Mouse (Mus musculus) lung, adult 10 weeks (tissue): ENCODE measurements around the gene Gnai2. TPM values are rescaled to one million over a fixed set of nuclear protein-coding genes. Genes with fewer than 3 reads are reported as not detected.

Source experiments
- polyA plus RNA-seq: library from polyadenylated mRNA; stranded (reverse); fragments of 350-450 nt; fragmentation: Illumina TruSeq; extraction: RNeasy Lipid Tissue Mini Kit (QIAGEN cat#74804); gene quantifications from one replicate; pipeline ENCODE4 v1.2.3, GENCODE M21; 2014; ENCODE audit warnings: low read depth, low replicate concordance; ENCODE audit not compliant: insufficient read depth

Gnai2 gene
- 294 TPM for polyA plus RNA-seq

DNA sequence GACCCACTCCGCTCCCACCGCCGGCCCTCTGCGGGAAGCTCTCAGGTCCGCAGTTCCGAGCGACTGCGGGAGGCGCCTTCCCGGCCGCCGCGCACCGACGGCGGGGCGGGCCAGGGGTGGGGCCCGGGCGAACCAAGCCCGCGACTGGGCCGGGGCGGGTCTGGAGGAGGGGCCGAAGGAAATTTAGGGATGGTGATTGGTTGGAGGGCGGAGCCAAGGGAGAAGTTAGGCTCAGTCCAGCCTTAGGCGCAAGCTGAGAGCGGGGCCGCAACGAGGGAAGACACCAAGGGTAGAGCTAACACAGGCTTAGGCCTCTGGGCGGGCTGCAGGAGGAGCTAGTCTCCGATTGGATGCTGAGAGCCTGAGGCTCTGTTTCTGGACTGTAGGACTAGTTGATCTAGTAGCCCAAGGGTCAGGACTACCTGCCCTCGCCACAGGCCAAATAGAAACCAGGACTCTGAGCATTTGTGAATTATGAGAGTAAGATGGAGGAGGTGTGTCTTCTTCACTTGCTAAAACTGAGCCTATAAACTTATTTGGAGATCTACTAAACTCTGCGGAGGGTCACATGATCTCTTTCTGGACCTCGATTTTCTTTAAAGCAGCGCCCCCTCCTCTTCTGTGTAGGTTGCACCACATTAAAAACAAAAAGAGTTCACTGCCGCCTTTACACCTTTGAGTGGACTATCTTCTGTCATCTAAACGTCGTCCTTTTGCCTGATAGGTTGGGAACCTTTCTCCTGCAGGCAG is at the start of gene Gnai2:
Gnai2 (minus strand) TSS at position 89 of the 750 bp plus-strand sequence.

DNA sequence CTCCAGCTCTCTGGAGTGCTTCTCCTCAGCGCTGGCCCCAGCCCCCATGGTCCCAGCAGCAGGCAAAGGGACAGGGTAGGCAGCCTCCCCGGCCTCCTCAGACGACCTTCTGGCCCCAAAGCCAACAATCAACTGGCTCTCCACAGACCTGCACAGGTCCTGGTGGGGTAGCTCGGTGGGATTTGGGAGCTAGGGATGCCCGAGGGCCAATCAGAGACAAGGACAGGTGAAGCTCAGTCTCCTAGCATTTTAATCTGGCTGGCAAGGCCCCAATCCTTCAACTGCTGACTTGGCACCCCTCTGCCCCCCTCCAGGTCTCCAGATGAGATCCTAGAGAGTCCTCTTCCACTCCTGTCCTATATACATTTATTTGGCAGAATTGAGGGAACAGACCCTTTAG is 44.3 kb upstream of the Gnai2 start, which contains the start of gene Gnat1:
Gnat1 (minus strand) TSS at position 212 of the 400 bp plus-strand sequence.

DNA sequence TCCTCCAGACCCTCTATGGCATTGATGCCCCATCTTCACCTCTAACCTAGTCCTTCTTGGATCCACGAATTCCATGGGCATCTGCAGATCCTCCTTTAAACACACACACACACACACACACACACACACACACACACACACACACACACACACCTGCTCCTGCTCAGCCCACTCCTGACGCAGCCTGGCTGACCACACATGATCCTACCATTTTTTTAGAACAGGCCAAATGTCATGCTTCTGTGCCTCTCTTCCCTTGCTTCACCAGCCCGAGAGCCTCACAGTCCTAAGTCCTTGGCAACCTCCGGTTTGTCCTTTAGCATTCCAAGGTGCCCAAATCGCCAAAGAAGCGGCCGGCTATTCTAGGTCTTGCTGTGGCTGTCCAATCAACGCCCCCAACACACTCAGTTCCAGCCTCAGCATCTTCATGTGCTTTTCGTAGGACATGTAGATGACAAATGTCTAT is 34.3 kb upstream of the Gnai2 start, which contains the start of gene Slc38a3:
Slc38a3 (minus strand) TSS at position 51 of the 466 bp plus-strand sequence.

DNA sequence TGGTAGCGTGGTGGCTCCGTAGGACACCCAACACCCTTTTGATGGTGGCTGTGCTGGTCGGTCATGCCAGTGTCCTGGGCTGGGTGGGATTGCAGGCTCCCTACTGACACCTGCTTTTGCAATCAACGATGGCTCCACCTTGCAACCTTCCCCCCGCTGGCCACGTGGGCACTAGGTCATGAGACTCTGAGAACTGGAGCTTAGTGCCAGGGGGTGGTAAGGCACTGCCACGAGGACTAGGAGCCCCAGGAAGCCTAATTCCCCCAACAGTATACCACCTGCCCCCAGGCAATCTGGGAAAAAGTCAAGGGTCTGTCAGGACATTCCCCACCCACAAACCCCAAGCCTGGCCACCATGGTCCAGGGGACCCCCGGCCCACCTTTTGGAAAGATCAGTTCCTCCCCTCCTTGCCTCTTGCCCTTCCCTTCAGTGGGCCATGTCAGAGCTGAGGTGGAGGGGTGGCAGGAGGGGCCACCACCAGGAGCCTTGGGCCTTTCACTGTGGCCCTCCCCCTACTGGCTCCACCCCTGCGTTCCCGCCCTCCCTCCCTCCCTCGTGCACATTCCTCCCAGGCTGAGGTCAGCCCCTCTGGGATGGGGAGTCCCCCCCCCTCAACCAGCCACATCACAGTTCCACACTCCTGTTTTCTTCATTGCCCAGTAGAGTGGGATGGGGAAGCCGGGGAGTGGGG is 26.3 kb downstream of the Gnai2 start, which contains the start of gene Sema3b:
Sema3b (minus strand) TSS at position 489 of the 692 bp plus-strand sequence.

DNA sequence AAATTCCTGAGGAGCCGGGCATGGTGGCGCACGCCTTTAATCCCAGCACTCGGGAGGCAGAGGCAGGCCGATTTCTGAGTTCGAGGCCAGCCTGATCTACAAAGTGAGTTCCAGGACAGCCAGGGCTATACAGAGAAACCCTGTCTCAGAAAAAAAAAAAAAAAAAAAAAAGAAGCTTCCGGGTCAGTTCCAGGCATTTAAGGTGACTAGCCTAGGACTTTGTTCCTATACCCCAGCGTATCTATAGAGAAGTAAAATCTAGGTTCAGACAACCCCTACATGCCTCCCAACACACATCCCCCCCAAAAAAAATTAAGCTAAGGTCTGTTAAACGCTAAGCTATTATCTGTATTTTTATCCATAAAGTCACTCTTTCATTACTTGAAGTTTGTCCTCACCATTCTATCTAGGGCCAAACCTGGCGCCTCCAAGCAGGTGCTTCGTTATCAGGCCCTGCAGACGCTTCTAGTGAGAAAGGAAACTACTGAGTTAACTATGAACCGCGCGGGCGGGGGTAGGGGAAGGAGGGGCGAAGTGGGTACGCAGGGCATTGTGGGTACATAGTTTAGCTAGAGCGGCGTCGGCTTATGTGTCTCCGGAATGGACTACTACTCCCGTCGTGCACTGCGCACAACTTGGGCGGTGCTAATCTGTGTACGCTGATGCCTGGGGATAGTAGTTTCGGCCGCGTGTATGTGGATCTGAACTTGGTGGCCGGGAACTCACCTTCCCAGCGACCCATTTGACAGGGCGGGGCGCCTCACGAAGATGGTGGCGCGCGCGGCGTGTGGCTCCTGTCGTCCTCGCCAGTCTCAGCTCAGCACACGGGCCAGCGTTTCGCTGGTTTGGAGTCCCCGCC is 48.0 kb downstream of the Gnai2 start, which contains the start of gene Ifrd2:
Ifrd2 (plus strand) TSS at position 669 of the 859 bp plus-strand sequence.

DNA sequence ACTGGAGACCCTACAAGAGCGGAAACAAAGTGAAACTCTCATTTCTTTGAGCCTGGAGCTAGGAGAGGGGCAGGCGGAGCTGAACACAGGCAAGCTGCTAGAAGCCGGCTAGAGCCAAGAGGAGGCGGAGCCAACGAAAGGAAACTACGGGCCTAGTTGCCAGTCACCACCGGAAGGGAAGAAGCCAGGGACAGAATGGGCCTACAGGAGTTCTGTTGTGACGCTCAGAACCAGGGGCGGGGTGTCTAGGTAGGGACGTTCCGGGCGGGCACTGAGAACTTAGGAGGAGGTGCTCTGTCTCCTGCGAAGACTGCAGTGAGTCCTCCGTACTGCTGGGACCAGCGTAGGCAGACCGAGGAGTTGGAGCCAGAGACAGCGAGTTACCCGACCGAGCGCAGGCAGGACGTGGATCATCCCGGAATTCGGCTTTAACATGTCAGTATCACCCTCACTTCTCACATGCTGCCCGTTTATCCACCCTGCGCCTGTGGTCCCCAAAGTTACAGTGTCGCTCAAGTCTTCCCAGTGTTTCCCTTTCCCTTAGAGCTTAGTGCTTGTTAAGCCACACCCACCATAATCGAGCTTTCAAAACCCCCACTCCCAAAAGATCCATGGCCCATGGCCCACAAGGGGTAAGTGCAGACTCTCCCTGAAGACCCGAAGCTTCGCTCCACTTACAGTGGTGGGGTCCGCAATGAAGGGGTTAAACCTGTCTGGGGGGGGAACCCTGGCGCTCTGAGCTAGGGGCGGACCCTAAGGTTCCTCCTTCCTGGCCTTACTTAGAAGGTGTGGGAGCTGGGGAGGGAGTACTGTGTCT is 54.5 kb downstream of the Gnai2 start, which contains the start of gene Hyal3:
Hyal3 (plus strand) TSS at position 318 of the 817 bp plus-strand sequence.

DNA sequence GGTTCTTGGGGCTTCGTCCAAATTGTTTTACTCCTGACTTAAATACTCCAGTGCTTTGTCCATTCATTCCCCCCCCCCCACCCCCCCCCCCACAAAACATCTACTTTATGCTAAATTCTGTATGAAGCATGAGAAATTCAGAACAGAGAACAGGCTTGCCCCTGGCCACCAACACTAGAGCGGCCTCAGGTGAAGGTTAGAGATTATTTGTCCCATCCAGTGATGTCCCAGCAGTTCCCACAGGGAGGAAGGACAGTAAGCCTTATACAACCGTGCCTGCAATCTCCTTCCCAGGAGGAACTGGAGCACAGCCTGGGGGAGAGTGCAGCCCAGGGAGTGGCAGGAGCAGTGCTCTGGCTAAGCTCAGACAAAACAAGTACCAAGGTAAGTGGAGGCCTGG is 56.6 kb downstream of the Gnai2 start, which contains the start of gene Naa80:
Naa80 (plus strand) TSS at position 301 of the 400 bp plus-strand sequence.

DNA sequence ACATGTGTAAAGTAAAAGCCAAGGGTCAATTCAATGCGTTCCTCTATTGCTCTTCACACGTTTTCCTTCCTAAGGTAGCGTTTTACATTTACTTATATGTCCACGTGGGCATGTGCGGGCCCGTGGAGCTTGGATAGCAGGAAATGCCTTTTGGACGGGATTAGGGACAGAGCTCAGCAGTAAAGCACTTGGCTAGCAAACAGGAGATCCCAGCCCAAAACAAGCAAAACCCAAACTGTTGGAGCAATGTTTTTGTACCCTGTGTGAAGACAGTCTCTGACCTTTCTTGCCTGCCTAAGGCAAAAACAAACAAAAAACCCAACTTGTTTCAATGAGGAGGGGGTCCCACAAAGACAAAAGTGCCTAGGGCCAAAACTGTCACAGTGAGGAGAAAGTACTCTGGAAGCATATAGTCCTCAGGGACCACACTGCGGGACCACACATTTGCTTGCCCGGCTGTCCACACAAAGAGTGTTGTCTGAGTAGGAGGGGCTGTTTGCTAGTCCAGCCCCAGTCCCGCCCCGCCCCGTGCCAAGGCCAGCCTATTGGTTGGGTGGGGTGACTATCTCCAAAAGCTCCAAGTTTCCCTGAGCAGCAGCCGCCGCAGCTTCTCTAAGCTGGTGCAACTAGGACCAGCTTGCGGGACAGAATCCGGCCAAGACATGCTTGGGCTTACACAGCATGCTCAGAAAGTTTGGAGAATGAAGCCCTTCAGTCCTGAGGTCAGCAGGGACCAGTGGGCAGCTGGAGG is 58.6 kb downstream of the Gnai2 start, which contains the start of gene Hyal1:
Hyal1 (plus strand) TSS at position 571 of the 751 bp plus-strand sequence.

DNA sequence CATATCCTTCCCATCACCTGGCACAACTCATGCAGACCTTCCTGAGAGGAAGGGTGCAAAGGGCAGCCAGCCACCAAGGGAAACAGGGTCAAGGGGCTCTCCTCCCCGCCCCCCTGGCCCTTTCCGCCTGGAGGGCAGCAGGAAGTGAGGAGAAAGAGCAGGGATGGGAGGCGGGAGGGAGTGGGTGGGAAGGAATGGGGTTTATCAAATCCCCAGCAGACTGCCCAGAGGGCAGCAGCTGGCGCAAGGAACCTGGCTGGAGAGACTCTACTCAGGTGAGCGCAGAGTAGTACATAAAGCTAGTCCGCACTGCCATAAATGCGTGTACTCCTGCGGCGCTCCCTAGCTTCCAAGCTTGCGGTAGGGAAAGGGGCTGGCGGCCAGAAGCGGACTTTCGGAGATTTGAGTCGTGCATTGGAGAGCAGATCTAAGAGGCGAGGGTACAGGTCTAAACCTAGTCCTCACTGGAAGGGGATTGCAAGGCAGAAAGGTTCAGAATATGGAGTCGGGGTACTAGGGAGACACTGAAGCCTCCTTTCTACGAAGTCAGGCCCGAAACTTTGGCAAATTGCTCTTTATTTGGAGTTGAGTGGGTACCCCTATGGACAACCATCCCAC is 67.4 kb downstream of the Gnai2 start, which contains the start of gene Hyal2:
Hyal2 (plus strand) TSS at position 244 of the 618 bp plus-strand sequence.

Other genes with a start within 250 kb of the Gnai2 start
- gene Cacna2d2, start 235.8 kb downstream of the Gnai2 start, polyA plus RNA-seq, result 0.14 TPM
- 22.6 TPM for gene Tmem115, start 101.4 kb downstream of the Gnai2 start, polyA plus RNA-seq
- 16.0 TPM for gene Cyb561d2, start 93.2 kb downstream of the Gnai2 start, polyA plus RNA-seq
- gene Nprl2, start 93.1 kb downstream of the Gnai2 start, polyA plus RNA-seq, result 20.2 TPM
- gene Zmynd10, start 88.1 kb downstream of the Gnai2 start, polyA plus RNA-seq, result 11.5 TPM
- 48.4 TPM for gene Rassf1, start 83.8 kb downstream of the Gnai2 start, polyA plus RNA-seq
- 34.0 TPM for gene Tusc2, start 72.1 kb downstream of the Gnai2 start, polyA plus RNA-seq
- 90.7 TPM for gene Hyal2, start 67.4 kb downstream of the Gnai2 start, polyA plus RNA-seq
- gene Hyal1, start 58.4 kb downstream of the Gnai2 start, polyA plus RNA-seq, result 7.3 TPM
- gene Naa80, start 56.5 kb downstream of the Gnai2 start, polyA plus RNA-seq, result 23.3 TPM
- 0.70 TPM for gene Hyal3, start 54.5 kb downstream of the Gnai2 start, polyA plus RNA-seq
- 13.8 TPM for gene Ifrd2, start 47.7 kb downstream of the Gnai2 start, polyA plus RNA-seq
- gene Sema3b, start 26.1 kb downstream of the Gnai2 start, polyA plus RNA-seq, result 23.9 TPM
- 0.32 TPM for gene Slc38a3, start 34.2 kb upstream of the Gnai2 start, polyA plus RNA-seq
- not detected for gene Gnat1, start 44.3 kb upstream of the Gnai2 start, polyA plus RNA-seq
- 64.9 TPM for gene Sema3f, start 75.1 kb upstream of the Gnai2 start, polyA plus RNA-seq
- 46.7 TPM for gene Rbm5, start 135.6 kb upstream of the Gnai2 start, polyA plus RNA-seq
- gene Rbm6, start 237.9 kb upstream of the Gnai2 start, polyA plus RNA-seq, result 30.7 TPM